Mouse (Mus musculus) telencephalon, adult 2 months (tissue): ENCODE data around the gene Trib3.
"Not testable (repeated sequence)": the region's sequence is repeated elsewhere in the genome, so short reads cannot be mapped to it uniquely, and the experiment has no call there.

Source experiments
- DNase-seq: peaks from one replicate; pipeline ENCODE4 v3.0.0-alpha.2; 2011; ENCODE audit warnings: low read depth, low spot score

Trib3 gene

GRCm38 (mm10) chr2:152312996-152313395, 30.8 kb downstream of the Trib3 start:
- DNase-seq: no peak

- no peak for DNase-seq
These were observed 36.6 kb downstream of the Trib3 start for GRCm38 (mm10) chr2:152307186-152307585.

- no peak for DNase-seq
These were observed 38.4 kb downstream of the Trib3 start for GRCm38 (mm10) chr2:152305480-152305879.

GRCm38 (mm10) chr2:152303781-152304180, 40.1 kb downstream of the Trib3 start:
- DNase-seq: no peak

- peak; percentile 40 for DNase-seq
These were observed 41.0 kb downstream of the Trib3 start for GRCm38 (mm10) chr2:152302862-152303261.

- no peak for DNase-seq
These were observed 49.3 kb downstream of the Trib3 start for GRCm38 (mm10) chr2:152294541-152294940.

- DNase-seq: peak; percentile 78
These were observed 49.9 kb downstream of the Trib3 start, which contains the start of gene Tbc1d20 for GRCm38 (mm10) chr2:152293727-152294475. Gene Tbc1d20 (plus strand): TSS chr2:152293828.

- no peak for DNase-seq
These were observed 50.6 kb downstream of the Trib3 start for GRCm38 (mm10) chr2:152293179-152293726.

GRCm38 (mm10) chr2:152292475-152292874, 51.4 kb downstream of the Trib3 start:
- DNase-seq: no peak

GRCm38 (mm10) chr2:152289623-152290022, 54.2 kb downstream of the Trib3 start:
- not testable (repeated sequence) for DNase-seq

- DNase-seq: no peak
These were observed 55.8 kb downstream of the Trib3 start for GRCm38 (mm10) chr2:152288046-152288445.

- no peak for DNase-seq
These were observed 56.3 kb downstream of the Trib3 start for GRCm38 (mm10) chr2:152287560-152287959.
